Mouse (Mus musculus) telencephalon, adult 2 months (tissue): ENCODE measurements around the gene Setd2.

Experiments used
- DNase-seq: peaks from one replicate; pipeline ENCODE4 v3.0.0-alpha.2; 2011; ENCODE audit warnings: low read depth, low spot score

The Setd2 gene

DNA sequence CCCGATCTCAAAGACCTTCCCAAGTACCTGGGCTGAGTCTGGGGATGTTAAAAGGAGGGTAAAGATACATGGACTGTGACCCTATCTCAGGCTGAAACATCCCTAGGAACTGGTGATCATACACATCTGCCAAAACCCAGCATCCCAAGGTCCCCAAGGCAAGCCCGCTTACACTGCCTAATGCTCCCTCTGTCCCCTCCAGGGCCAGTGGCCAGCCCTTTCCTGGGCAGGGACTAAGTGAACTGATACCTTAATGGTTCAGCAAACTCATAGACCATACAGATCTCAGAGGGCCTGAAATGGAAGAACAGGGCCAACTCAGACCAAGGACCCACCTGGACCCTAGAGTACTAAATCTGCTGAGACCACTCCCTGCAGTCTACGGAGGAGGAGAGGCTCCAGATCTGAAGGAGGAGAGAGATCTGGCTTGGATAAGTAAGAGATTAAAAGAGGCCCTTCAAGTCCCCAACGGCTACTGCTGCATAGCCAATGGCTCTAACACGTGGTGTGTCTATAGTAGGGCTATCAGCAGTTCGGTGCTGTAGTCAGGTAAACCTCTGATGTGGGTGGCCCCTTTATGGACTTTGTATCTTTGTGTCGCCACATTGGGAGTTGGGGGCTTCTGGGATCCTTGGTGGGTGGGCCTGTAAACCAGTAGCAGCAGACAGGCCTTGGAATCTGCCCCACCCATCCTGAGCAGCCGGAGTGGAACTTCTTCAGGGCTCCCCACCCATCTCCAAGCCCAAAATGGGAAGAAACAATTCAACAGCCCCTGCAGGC is 91.2 kb downstream of the Setd2 start:
- no peak for DNase-seq

- DNase-seq = peak; percentile 64
Observed at GRCm38 (mm10) chr9:110624361-110625166, 92.2 kb downstream of the Setd2 start, which contains the start of gene Nradd. Gene Nradd (minus strand): TSS chr9:110624452.

DNA sequence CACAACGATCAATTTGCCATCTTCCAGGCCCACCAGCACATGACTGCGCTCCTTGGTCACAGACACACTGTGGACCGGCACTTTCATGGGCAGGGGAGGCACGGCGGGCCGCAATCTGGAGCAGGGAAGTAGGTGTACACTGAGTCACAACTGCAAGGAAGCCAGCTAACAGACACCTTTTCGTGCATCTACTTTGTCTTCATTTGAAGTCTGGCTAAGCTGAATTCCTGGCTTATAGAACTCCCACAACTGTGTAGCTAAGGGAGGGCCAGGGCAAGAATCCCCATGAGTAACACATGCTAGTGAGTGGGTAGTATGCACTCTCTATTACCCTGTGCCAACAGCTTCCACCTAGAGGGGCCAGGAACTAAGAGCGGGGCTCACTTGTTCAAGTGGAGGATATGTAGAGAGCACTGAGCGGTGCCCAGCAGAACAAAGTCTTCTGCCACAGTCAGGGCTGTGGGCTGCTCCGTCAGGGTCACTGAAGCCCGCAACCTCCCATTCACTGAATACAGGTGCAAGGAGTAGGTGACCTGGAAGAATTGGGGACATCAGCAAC is 93.0 kb downstream of the Setd2 start:
- DNase-seq = no peak

- DNase-seq = no peak
Observed at GRCm38 (mm10) chr9:110630171-110630570, 97.8 kb downstream of the Setd2 start.

GRCm38 (mm10) chr9:110631191-110631590 is 98.8 kb downstream of the Setd2 start:
- no peak for DNase-seq

DNA sequence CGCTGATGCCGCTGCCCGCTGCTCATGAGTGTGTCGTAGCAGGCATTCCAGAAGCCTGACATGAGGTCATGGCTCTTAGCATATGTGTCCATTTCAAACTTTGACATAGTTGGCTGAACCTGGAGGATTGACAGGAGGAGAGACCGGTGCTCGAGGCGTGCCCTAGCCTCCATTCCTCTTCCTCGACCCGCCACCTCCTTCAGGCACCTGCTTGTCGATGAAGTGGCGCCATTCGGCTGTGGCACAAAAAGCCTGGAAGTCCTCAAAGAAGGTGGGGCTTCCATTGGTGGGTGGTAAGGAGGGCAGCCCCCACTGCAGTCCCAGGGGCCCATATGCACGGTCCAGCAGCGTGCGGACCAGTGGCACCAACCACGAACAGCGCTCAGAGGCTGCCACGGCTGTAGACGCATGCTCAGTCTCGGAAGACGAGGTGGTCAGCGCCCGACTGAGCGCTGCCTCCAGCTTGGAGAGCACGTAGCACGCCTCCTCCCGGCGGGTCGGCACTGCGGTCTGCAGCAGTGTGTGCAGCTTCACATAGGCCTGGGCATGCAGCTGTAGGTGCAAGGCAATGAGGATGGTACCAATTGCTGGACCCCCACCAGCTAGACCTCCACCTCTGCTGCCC is 99.4 kb downstream of the Setd2 start:
- no peak for DNase-seq

- DNase-seq = no peak
Observed at GRCm38 (mm10) chr9:110632671-110633070, 100.3 kb downstream of the Setd2 start.

DNA sequence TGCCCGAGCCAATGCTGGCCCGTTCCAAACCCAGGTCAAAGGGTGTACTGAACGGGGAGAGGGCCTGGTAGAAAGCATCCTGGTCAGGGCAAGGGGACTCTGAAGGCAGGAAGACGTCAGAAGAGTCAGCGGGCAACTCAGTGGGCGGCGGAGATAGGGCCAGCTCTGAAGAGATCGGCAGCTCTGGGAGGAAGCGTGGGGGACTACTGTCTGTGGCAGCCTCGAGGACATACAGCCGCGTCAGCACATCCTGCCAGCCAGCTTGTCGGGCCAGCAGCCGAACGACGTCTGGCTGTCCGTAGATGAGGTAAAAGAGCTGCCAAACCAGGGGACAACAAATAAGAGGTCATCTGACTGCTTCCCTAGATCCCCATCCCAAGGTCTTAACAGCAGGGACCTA is 101.5 kb downstream of the Setd2 start:
- DNase-seq = no peak

- no peak for DNase-seq
Observed at GRCm38 (mm10) chr9:110635225-110635624, 102.8 kb downstream of the Setd2 start.

DNA sequence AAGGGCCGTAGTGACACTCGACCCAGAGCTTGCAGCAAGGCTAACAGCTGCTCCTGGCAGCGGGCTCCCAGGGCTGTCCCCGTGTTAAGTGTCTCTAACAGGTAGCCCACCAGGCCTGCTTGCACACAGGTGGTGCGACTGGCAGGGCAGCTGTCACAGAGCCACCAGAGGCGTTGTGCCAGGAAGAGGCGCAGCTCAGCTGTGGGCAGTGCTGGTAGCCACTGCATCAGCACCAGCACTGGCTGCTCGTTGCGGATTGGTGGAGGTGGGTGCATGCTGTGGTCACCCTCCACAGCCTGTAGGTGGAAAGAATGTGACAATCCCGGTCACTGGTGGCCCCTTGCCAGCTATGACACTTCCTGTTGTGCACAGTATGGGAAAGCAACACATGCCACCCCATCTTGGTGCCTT is 106.2 kb downstream of the Setd2 start:
- DNase-seq = no peak

GRCm38 (mm10) chr9:110641006-110641405 is 108.6 kb downstream of the Setd2 start:
- no peak for DNase-seq

DNA sequence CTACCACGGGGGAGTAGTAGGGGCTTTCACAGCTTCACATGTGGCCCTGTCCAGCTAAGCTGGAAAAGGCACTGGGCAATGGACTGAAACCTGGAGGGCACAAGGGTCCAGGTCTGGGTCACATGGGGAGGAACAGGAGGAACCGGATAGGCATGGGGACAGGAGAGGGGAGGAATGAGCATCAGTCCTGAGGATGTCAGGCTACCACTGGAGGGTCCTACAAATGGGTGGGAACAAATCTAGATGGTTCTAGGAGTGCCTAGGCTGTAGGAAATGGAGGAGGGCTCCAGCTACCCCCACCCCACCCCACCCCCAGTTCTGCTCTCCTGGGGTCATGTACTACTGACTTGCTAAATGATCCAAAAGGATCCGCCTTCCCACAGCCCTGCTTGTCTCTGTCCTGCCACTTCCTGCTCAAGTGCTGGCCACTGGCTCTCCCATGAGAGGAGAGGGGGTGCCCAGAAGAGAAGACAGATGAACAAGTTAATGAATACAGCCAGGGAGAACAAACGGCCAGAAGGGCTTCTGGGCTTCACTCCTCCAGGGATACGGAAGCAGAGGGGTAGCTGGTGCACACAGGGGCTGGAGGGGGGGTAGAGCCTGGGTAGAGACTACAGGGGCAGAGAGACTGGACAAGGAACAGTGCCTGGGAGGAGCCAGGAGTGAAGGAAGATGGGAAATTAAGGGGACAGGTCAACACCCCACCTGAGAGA is 110.6 kb downstream of the Setd2 start:
- no peak for DNase-seq

- DNase-seq = no peak
Observed at GRCm38 (mm10) chr9:110643787-110644186, 111.4 kb downstream of the Setd2 start.

- no peak for DNase-seq
Observed at GRCm38 (mm10) chr9:110644295-110644694, 111.9 kb downstream of the Setd2 start.

DNA sequence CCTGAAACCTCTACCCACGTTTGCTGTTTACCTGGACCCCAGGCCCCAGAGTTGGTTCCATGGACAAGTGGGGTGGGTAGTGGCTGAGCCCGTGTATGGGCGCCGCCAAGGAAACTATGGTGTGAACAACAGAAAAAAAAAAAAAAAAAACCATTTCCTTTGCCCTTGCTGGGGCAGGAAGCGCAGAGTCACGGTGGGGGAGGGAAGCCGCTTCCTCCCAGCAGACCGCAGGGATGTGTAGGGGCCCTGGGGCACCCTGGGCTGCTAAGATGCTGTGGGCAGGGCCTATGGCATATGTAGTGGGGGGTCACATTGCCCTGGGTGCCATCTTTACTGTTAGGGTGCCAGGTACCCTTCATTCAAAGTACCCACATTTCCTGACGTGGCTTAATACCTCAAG is 112.8 kb downstream of the Setd2 start:
- no peak for DNase-seq

DNA sequence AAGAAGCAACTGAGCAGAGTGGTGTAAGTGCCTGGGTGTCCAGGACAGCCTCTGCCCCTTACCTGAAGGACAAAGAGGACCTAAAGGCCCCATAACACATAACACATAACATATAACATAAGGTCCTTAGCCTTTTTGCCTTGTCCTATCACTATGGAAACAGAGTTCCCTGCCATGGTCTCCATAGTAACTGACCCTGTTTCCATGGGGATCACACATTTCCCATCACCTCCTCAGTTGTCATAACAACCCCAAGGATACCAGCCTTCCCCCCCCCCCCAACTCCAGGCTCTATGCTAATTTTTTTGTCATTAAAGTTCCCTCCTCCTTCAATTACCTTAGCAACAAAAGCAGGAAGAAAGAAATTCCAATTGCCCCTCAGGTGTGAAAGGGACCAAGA is 117.4 kb downstream of the Setd2 start:
- DNase-seq = no peak

GRCm38 (mm10) chr9:110651931-110652722 is 119.7 kb downstream of the Setd2 start:
- DNase-seq = no peak

GRCm38 (mm10) chr9:110652963-110653654 is 120.7 kb downstream of the Setd2 start:
- DNase-seq = no peak

- no peak for DNase-seq
Observed at GRCm38 (mm10) chr9:110653655-110654461, 121.5 kb downstream of the Setd2 start, which contains the start of gene Nbeal2. Gene Nbeal2 (minus strand): TSS chr9:110654161.
